Mouse (Mus musculus) kidney, adult 2 months (tissue): ENCODE data around the gene Lnx2.

Source experiments
- CTCF ChIP-seq: fragments of 200-500 bp; conservative IDR thresholded peaks from 2 replicates; pipeline ENCODE4 v1.5.1; 2011; ENCODE audit warnings: low read depth, mild to moderate bottlenecking, control low read depth, low read length, moderate library complexity, mixed read lengths; ENCODE audit not compliant: insufficient read depth, insufficient read length
- POLR2A ChIP-seq: fragments of 200-500 bp; IDR thresholded peaks from one replicate; pipeline ENCODE4 v1.6.1; 2011; ENCODE audit warnings: low read depth, low read length, control low read depth

DNA sequence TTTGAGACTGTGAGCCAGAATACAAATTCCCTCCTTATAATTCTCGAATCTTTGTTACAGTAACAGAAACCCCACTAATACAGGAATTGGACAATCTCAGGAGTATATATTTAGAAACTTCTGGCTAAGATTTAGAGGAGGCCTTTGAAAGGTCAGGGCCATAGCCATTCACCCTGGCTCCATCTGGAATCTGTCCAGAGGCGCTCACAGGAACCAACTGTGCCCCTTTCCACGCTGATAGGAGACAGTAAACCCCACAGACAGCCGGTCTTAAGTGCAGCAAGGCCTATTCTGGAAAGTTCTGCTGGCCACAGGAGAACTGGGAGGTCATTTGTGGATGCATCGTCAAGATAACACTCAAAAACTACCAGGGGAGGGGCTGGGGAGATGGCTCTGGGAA, 87.3 kb downstream of the Lnx2 start:
- TF ChIP-seq CTCF: no peak
- TF ChIP-seq POLR2A: no peak
